Mouse (Mus musculus) erythroblast, embryonic 14.5 days (primary cell): ENCODE results near the gene Tecpr1. TPM values are rescaled to one million over a fixed set of nuclear protein-coding genes. Genes with fewer than 3 reads are reported as not detected.

ENCODE experiments used
- H3K27me3 ChIP-seq: 2 replicates; pipeline ENCODE4 v1.6.1; 2012; ENCODE audit warnings: inconsistent platforms; ENCODE audit not compliant: control insufficient read depth
- H3K36me3 ChIP-seq: 2 replicates; pipeline ENCODE4 v1.6.1; 2012; ENCODE audit warnings: mild to moderate bottlenecking, inconsistent platforms; ENCODE audit not compliant: control insufficient read depth
- H3K4me1 ChIP-seq: 2 replicates; pipeline ENCODE4 v1.6.1; 2012; ENCODE audit warnings: inconsistent platforms; ENCODE audit not compliant: control insufficient read depth
- H3K4me3 ChIP-seq: replicated peaks from 2 replicates; pipeline ENCODE3; 2012; ENCODE audit warnings: moderate library complexity, mild to moderate bottlenecking, inconsistent platforms
- H3K9me3 ChIP-seq: 2 replicates; pipeline ENCODE4 v1.6.1; 2012; ENCODE audit warnings: low read length, inconsistent platforms, mixed read lengths; ENCODE audit not compliant: control insufficient read depth
- GATA1 ChIP-seq: IDR thresholded peaks from 2 replicates; pipeline ENCODE4 v1.6.1; 2012; ENCODE audit warnings: low read length, inconsistent platforms, mixed read lengths
- TAL1 ChIP-seq: IDR thresholded peaks from 3 replicates; pipeline ENCODE4 v1.6.1; 2012; ENCODE audit warnings: low read length, inconsistent platforms, mixed read lengths
- polyA plus RNA-seq: library from polyadenylated mRNA; stranded (reverse); fragments of >175 nt; gene quantifications from 2 replicates; pipeline ENCODE4 v1.2.3, GENCODE M21; 2012

Tecpr1 gene
- polyA plus RNA-seq, 1 experiment: 0.09 TPM

DNA sequence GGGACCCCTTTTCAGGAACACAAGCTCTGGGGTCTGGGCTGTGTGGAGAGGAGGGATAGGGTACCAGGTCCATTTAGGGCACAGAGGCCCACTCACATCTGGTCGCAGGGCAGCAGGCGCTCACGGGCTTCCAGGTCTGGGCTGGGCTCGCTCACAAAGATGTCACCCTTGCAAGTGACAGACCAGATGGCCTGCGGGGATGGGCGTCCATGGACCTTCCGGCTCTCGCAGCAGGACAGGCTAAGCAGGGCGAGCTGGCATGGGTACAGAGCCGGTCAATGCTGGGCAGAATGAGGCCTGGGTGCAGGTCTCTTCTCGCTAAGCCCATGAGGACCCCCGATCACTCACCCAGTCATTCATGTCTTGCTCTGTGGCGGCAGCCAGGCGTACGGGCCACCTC lies 17.3 kb downstream of the Tecpr1 start:
- Histone ChIP-seq H3K4me3 (no peak overlapping the region), H3K4me1 (no peaks in the 10 kb centered on the region), H3K9me3 (peaks cover 6% of the 10 kb centered on the region), H3K27me3 (no peaks in the 10 kb centered on the region), H3K36me3 (peaks cover 14% of the 10 kb centered on the region; the same call in 1 of the 2 replicates)
- TF ChIP-seq TAL1 (no peak), GATA1 (no peak)

DNA sequence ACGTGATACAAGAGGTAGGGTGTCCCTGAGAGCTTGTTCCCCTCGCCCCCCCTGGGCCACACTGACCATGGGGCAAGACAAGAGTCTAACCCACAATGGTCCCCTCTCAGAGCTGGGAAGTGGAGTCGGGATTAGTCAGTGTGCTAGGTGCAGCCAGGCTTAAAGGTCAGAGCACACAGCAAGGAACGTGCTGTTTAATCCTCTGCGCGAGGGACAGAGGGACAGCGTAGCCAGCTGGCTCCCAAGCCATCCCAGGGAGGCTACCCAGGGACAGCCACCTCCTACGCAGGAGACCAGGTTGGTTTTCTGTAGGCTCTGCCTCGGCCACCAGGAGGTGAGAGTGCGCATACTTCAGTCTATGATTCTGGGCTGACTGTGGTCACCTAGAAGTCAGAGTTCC lies 18.5 kb downstream of the Tecpr1 start:
- H3K4me1 ChIP-seq: no peaks in the 10 kb centered on the region
- H3K36me3 ChIP-seq: peaks cover 14% of the 10 kb centered on the region; the same call in 1 of the 2 replicates
- H3K27me3 ChIP-seq: no peaks in the 10 kb centered on the region
- peaks cover 6% of the 10 kb centered on the region for H3K9me3 ChIP-seq
- no peak for TF ChIP-seq GATA1
- no peak for TF ChIP-seq TAL1
- no peak overlapping the region for H3K4me3 ChIP-seq

DNA sequence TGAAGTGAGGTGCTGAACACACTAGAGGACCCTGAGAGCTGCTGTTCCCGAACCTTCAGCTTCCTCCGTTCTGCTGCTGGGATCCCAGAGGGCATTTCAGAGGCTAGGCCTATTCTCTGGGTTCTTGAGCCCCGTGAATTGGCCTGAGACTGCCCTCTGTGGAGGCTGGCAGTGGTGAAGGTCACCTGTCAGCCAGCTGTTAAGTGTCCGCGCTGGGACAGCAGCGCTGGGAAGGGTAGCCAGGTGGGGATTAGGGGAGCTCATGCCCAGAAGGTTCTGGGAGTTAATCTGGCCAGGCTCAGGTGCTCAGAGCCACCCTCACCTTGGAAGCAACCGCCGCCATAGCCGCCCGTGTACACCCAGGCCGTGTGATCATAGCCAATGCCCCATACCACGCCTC lies 19.1 kb downstream of the Tecpr1 start:
- no peak overlapping the region for H3K4me3 ChIP-seq

DNA sequence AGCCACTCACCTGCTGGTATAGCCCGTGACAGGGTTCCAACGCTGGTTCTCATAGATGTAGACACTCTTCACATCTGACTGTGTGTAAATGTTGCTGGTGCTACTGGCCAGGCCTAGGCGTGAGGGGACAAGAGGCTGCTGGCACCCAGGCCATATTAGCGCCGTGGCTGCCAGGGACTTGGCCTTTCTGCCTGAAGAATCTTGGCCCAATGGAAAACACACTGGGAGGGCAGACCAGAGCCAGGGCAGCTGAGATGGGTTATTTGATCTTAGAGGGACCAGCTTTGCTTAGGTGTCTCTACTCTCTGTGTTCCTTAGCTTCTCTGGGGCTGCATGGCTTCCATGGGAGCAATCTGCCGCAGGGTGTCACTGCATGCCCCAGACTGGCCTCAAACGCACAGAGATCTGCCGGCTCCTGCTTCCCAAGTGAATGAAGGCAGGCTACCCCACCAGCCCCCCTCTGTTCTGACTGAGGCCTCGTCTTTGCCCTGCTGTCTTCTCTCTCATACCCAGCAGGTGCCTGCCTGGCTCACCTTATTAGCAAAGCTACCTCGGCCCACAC lies 19.9 kb downstream of the Tecpr1 start:
- Histone ChIP-seq H3K9me3 (peaks cover 6% of the 10 kb centered on the region), H3K4me1 (no peaks in the 10 kb centered on the region; the same call in 1 of the 2 replicates)
- no peak for TF ChIP-seq TAL1
- TF ChIP-seq GATA1: no peak

More for the DNA sequence above, 19.1 kb downstream of the Tecpr1 start:
- Histone ChIP-seq H3K4me1 (no peaks in the 10 kb centered on the region), H3K27me3 (no peaks in the 10 kb centered on the region), H3K9me3 (peaks cover 6% of the 10 kb centered on the region), H3K36me3 (peaks cover 10% of the 10 kb centered on the region; the same call in 1 of the 2 replicates)
- no peak for TF ChIP-seq GATA1
- no peak for TF ChIP-seq TAL1

DNA sequence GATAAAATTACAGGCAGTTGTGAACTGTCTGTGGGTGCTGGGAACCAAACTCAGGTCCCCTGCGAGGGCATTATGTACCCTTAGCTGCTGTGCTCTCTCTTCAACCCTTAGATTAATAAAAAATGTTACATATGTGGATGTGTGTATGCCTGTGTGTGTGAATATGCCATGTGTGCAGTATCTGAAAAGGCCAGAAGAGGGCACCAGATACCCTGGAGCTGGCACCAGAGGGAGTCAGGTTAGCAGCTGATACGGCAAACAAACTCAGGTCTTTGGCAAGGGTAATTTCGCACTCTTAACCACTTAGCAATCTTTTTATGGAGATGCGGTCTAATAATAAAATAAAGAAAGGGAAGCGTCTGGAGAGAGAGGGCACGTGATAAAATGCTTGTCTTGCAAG lies 21.0 kb downstream of the Tecpr1 start:
- Histone ChIP-seq H3K27me3 (no peaks in the 10 kb centered on the region), H3K4me1 (no peaks in the 10 kb centered on the region; the same call in 1 of the 2 replicates), H3K36me3 (peaks cover 9% of the 10 kb centered on the region; the same call in 1 of the 2 replicates), H3K9me3 (peaks cover 6% of the 10 kb centered on the region), H3K4me3 (no peak overlapping the region)
- no peak for TF ChIP-seq TAL1

More for the DNA sequence above, 19.9 kb downstream of the Tecpr1 start:
- H3K4me3 ChIP-seq: no peak overlapping the region
- H3K36me3 ChIP-seq: peaks cover 10% of the 10 kb centered on the region; the same call in 1 of the 2 replicates
- no peaks in the 10 kb centered on the region for H3K27me3 ChIP-seq

DNA sequence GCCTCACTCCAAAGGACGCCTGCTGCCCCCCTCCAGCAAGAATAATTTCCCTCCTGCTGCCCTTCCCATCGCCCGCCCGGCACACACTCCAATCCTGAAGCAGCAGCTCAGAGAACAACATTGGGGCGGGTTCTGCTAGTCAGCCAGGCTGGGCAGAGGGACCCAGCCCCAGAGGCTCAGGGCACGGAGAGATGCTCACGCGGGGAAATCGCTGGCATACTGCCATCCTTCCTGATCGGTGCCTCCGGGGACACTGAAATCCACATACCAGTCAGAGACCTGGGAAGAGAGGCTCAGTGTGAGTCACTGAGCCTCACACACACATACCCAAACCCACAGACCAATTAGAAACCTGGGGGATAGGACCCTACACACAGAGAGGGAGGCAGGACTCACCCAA lies 22.8 kb downstream of the Tecpr1 start:
- Histone ChIP-seq H3K9me3 (peaks cover 6% of the 10 kb centered on the region), H3K4me1 (no peaks in the 10 kb centered on the region; the same call in 1 of the 2 replicates), H3K4me3 (no peak overlapping the region), H3K27me3 (no peaks in the 10 kb centered on the region), H3K36me3 (peaks cover 5% of the 10 kb centered on the region; the same call in 1 of the 2 replicates)
- TF ChIP-seq TAL1 (no peak), GATA1 (no peak)

DNA sequence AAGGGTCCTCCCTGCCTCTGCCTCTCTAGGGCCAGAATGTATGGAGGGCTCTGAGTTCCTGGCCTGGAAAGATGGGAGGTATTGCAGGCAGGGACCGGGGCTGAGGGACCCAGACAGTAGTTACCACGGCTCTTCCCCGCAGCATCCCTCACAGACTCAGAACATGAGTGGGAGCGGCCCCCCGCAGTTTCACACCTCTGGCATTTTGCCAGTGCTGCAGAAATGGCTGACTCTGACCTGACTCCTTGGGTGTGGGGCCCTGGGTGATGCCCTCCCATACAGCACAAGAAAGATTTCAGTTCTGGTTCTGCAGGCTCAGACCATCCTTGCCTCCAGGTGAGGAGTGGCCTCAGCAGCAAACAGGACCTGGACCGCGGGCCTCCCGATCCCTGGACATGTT lies 27.8 kb downstream of the Tecpr1 start:
- Histone ChIP-seq H3K36me3 (peaks cover 3% of the 10 kb centered on the region), H3K27me3 (no peaks in the 10 kb centered on the region), H3K4me1 (peaks cover 3% of the 10 kb centered on the region), H3K9me3 (no peaks in the 10 kb centered on the region), H3K4me3 (no peak overlapping the region)
- TF ChIP-seq TAL1 (no peak), GATA1 (no peak)

DNA sequence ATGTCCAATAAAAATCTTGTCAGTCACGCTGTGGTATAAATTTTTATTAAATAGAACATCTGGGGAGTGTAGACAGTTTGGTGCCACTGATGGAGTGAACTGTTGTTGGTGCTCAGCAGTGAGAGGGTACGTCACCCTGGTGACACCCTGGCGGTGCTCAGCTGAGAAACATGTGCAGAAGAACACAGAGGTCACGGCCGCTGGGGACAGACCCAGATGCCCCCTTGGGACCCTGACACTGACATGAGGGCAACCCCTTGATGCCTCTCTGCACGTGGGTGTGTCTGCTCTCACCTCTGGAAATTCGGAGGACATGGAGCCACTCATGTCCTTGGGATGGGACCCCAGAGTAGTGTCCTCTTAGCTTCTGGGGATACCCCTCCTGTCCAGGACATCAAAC lies 29.0 kb downstream of the Tecpr1 start:
- H3K4me3 ChIP-seq: no peak overlapping the region
- H3K4me1 ChIP-seq: peaks cover 14% of the 10 kb centered on the region
- TF ChIP-seq TAL1: no peak
- no peak for TF ChIP-seq GATA1
- no peaks in the 10 kb centered on the region for H3K9me3 ChIP-seq
- peaks cover 3% of the 10 kb centered on the region for H3K36me3 ChIP-seq
- no peaks in the 10 kb centered on the region for H3K27me3 ChIP-seq

DNA sequence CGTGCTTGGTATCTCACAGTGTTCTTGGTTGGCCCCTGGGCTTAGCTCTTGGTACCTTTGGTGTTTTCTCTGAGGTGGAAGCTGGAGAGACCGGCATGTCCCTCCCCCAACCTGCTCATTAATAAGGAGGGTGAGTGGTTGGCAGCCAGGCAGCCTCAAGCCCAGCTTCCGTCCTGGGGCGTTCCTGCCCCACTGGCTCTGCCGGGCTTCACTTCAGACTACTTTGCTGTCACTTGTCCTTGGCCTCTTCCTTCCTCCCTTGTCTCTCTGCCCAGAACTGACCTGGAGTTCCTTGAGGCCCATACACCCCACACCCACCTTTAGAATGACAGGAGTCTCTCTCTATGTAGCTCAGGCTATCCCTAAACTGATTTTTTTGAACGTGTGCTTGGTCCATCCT lies 30.7 kb downstream of the Tecpr1 start:
- TF ChIP-seq TAL1 (no peak), GATA1 (no peak)
- H3K4me1 ChIP-seq: peaks cover 18% of the 10 kb centered on the region
- H3K9me3 ChIP-seq: no peaks in the 10 kb centered on the region
- H3K27me3 ChIP-seq: no peaks in the 10 kb centered on the region
- peaks cover 9% of the 10 kb centered on the region for H3K36me3 ChIP-seq
- H3K4me3 ChIP-seq: no peak overlapping the region

DNA sequence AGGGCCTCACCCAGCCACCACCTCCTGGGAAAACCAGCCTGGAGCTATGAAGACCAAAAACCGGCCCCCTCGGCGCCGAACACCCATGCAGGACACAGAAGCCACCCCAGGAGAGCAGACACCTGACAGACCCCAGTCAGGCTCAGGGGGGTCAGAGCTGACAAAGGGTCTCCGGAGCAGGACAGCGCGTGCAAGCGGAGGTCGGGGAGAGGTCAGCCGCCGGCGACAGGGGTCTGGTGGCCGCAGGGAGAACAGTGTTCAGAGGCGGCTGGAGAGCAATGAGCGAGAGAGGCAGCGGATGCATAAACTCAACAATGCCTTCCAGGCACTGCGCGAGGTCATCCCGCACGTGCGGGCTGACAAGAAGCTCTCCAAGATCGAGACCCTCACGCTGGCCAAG lies 32.4 kb downstream of the Tecpr1 start:
- TF ChIP-seq GATA1 (no peak), TAL1 (no peak)
- H3K4me3 ChIP-seq: no peak overlapping the region
- H3K4me1 ChIP-seq: peaks cover 18% of the 10 kb centered on the region
- H3K27me3 ChIP-seq: no peaks in the 10 kb centered on the region
- H3K36me3 ChIP-seq: peaks cover 15% of the 10 kb centered on the region
- H3K9me3 ChIP-seq: no peaks in the 10 kb centered on the region
